In genomic region chr17:27074849-27075745, GRCm38 (mm10) we compare ENCODE assay signal across 14 mouse cellular contexts. TPM values are rescaled to one million over a fixed set of nuclear protein-coding genes. Genes with fewer than 3 reads are reported as not detected.
DNase-seq lines count a peak whose midpoint lies in the region; ATAC-seq lines count a peak whose summit lies in the region.
"Had no signal": no experiment of that assay in that cellular context is flagged by ENCODE, and none has a peak within 500 bp of the region (broad histone marks: within the 10 kb centered on the region; RNA-seq: fewer than 3 reads in every experiment).

No protein-coding gene starts in this region.

- no peak overlapping the region for H3K9ac ChIP-seq in forebrain, embryonic 14.5 days (ENCODE audit: low read length)
- no peak overlapping the region for H3K9ac ChIP-seq in limb, embryonic 15.5 days
- H3K9ac ChIP-seq: forebrain, embryonic 12.5 days had no signal

- 0 out of 2 replicates have a peak overlapping the region, but pooled peaks have one; percentile 6 for H3K27ac ChIP-seq in forebrain, embryonic 10.5 days
- no peak overlapping the region for H3K27ac ChIP-seq in forebrain, embryonic 14.5 days (ENCODE audit: low read depth, low read length)
- H3K27ac ChIP-seq in limb, embryonic 15.5 days: peak overlapping the region; percentile 33
- H3K27ac ChIP-seq: forebrain, embryonic 12.5 days; gastrocnemius, adult 2 months had no signal

- no peak overlapping the region for H3K4me3 ChIP-seq in forebrain, embryonic 10.5 days
- H3K4me3 ChIP-seq in forebrain, embryonic 14.5 days (ENCODE audit: low read depth, low read length): no peak overlapping the region
- H3K4me3 ChIP-seq in limb, embryonic 15.5 days: no peak overlapping the region
- H3K4me3 ChIP-seq: forebrain, embryonic 12.5 days; gastrocnemius, adult 2 months had no signal

- ATAC-seq in forebrain, embryonic 14.5 days: no peak
- no peak for ATAC-seq in limb, embryonic 15.5 days (ENCODE audit: insufficient number of reproducible peaks, low FRiP score, low TSS enrichment, low read depth)
- ATAC-seq: CD4-positive, CD25-positive, alpha-beta regulatory T cell, adult 4 months had no signal

- no peaks in the 10 kb centered on the region for H3K27me3 ChIP-seq in forebrain, embryonic 10.5 days (ENCODE audit: poor library complexity, severe bottlenecking)
- H3K27me3 ChIP-seq in forebrain, embryonic 14.5 days (replicated peaks; ENCODE audit: control insufficient read depth, insufficient read depth, low read length): no peaks in the 10 kb centered on the region
- H3K27me3 ChIP-seq in limb, embryonic 15.5 days: no peaks in the 10 kb centered on the region
- H3K27me3 ChIP-seq: forebrain, embryonic 12.5 days had no signal

- H3K4me1 ChIP-seq in forebrain, embryonic 10.5 days: peaks cover 18% of the 10 kb centered on the region
- H3K4me1 ChIP-seq in forebrain, embryonic 14.5 days (ENCODE audit: control insufficient read depth, insufficient read depth, low read length): no peaks in the 10 kb centered on the region
- H3K4me1 ChIP-seq in limb, embryonic 15.5 days: peaks cover 17% of the 10 kb centered on the region
- H3K4me1 ChIP-seq: forebrain, embryonic 12.5 days had no signal

- peaks cover 7% of the 10 kb centered on the region; the same call in 1 of the 2 replicates for H3K9me3 ChIP-seq in forebrain, embryonic 10.5 days
- 0 out of 2 replicates have a peak, but pooled peaks cover 3% of the 10 kb centered on the region for H3K9me3 ChIP-seq in forebrain, embryonic 14.5 days (replicated peaks; ENCODE audit: control insufficient read depth, low read length)
- no peaks in the 10 kb centered on the region for H3K9me3 ChIP-seq in limb, embryonic 15.5 days

- H3K4me2 ChIP-seq in forebrain, embryonic 14.5 days (ENCODE audit: low read length): no peak overlapping the region
- no peak overlapping the region for H3K4me2 ChIP-seq in limb, embryonic 15.5 days
- H3K4me2 ChIP-seq: forebrain, embryonic 12.5 days; heart, embryonic 11.5 days had no signal

- WGBS in forebrain, embryonic 10.5 days: 85% methylated on average over 17 of the region's 17 CpGs
- WGBS in forebrain, embryonic 14.5 days: 83% methylated on average over 17 of the region's 17 CpGs
- 63% methylated on average over 17 of the region's 17 CpGs for WGBS in limb, embryonic 15.5 days

- no peak for DNase-seq in forebrain, embryonic 10.5 days (ENCODE audit: extremely low spot score, low spot score)
- DNase-seq in forebrain, embryonic 14.5 days (ENCODE audit: low spot score): no peak
- peak; percentile 44 for DNase-seq in thymus, postnatal 0 days (ENCODE audit: low spot score)
- DNase-seq in thymus, postnatal 4 days: no peak
- no peak for DNase-seq in urinary bladder, adult 18-20 months (ENCODE audit: low spot score in 2 of 2)
- no peak for DNase-seq in left cerebral cortex, adult 18-20 months (ENCODE audit: low spot score in 2 of 2)
- DNase-seq: gastrocnemius, adult 2 months; kidney, adult 18-20 months; lung, adult 2 months; right cerebral cortex, postnatal 4 days had no signal

- H3K36me3 ChIP-seq in forebrain, embryonic 10.5 days (replicated peaks): 0 out of 2 replicates have a peak, but pooled peaks cover 3% of the 10 kb centered on the region
- no peaks in the 10 kb centered on the region for H3K36me3 ChIP-seq in forebrain, embryonic 14.5 days (ENCODE audit: control insufficient read depth, insufficient read depth, low read length)
- H3K36me3 ChIP-seq in limb, embryonic 15.5 days: peaks cover 9% of the 10 kb centered on the region; the same call in 1 of the 2 replicates
- H3K36me3 ChIP-seq: forebrain, embryonic 12.5 days had no signal

RNA-seq across cellular contexts. Expression of gene Itpr3, which starts 18.0 kb away (rescaled TPM):
- polyA plus RNA-seq in forebrain, embryonic 10.5 days (2016; fragmentation: Nextera tagmentation; extraction: Ambion mirVana): 1.6 TPM in 2 replicates
- polyA plus RNA-seq in forebrain, embryonic 14.5 days (2014; fragmentation: Nextera tagmentation; extraction: Ambion mirVana): 0.61 and 0.79 TPM in 2 replicates
- 4.5 and 4.9 TPM in 2 replicates for polyA plus RNA-seq in thymus, postnatal 0 days (2015; fragmentation: Nextera tagmentation; extraction: Ambion mirVana)
- 4.3 and 4.4 TPM in 2 replicates for polyA plus RNA-seq in limb, embryonic 15.5 days (2015; fragmentation: Nextera tagmentation; extraction: Ambion mirVana)
- 1 to 10 TPM; 2.8 to 3.0 TPM for total RNA-seq in left cerebral cortex, adult 18-20 months (2021)

RNA-seq across cellular contexts. Expression of gene Bak1, which starts 46.3 kb away (rescaled TPM):
- polyA plus RNA-seq in forebrain, embryonic 10.5 days (2016; fragmentation: Nextera tagmentation; extraction: Ambion mirVana): 3.1 and 3.4 TPM in 2 replicates
- polyA plus RNA-seq in forebrain, embryonic 14.5 days (2014; fragmentation: Nextera tagmentation; extraction: Ambion mirVana): 4.8 and 7.6 TPM in 2 replicates
- polyA plus RNA-seq in thymus, postnatal 0 days (2015; fragmentation: Nextera tagmentation; extraction: Ambion mirVana): 5.8 and 6.9 TPM in 2 replicates
- polyA plus RNA-seq in limb, embryonic 15.5 days (2015; fragmentation: Nextera tagmentation; extraction: Ambion mirVana): 4.0 and 5.5 TPM in 2 replicates
- total RNA-seq in left cerebral cortex, adult 18-20 months (2021): 10 to 100 TPM; 12.0 to 13.0 TPM

RNA-seq across cellular contexts. Expression of gene Uqcc2, which starts 58.6 kb away (rescaled TPM):
- 394 and 405 TPM in 2 replicates for polyA plus RNA-seq in forebrain, embryonic 10.5 days (2016; fragmentation: Nextera tagmentation; extraction: Ambion mirVana)
- 360 and 385 TPM in 2 replicates for polyA plus RNA-seq in forebrain, embryonic 14.5 days (2014; fragmentation: Nextera tagmentation; extraction: Ambion mirVana)
- polyA plus RNA-seq in thymus, postnatal 0 days (2015; fragmentation: Nextera tagmentation; extraction: Ambion mirVana): 266 and 304 TPM in 2 replicates
- polyA plus RNA-seq in limb, embryonic 15.5 days (2015; fragmentation: Nextera tagmentation; extraction: Ambion mirVana): 276 and 289 TPM in 2 replicates
- total RNA-seq in left cerebral cortex, adult 18-20 months (2021): 100 to 1,000 TPM; 242 to 270 TPM
